Mouse (Mus musculus) heart, adult 8-10 months (tissue): ENCODE measurements at regions not wholly inside any gene's neighbourhood (a gene's known extent, or its start where the extent isn't known, plus 50 kb on each side); places are given as distances from the start of the nearest gene placed in this dataset. TPM values are rescaled to one million over a fixed set of nuclear protein-coding genes. Genes with fewer than 3 reads are reported as not detected.

Experiments used
- microRNA-seq: library from miRNA; unstranded; fragments of <30 nt; microRNA quantifications from one replicate; pipeline ENCODE4 v1.2.0, GENCODE M21; 2022

Small RNA genes lying in the stretch of these regions (microRNA-seq; reads per million reads assigned to microRNA genes)
- not detected for gene Gm47294
